Mouse (Mus musculus) stomach, postnatal 0 days (tissue): ENCODE measurements around the gene Gpank1.

Experiments
- CTCF ChIP-seq: IDR thresholded peaks from 2 replicates; pipeline ENCODE4 v1.5.1; 2016; ENCODE audit warnings: antibody characterized with exemption, low read depth, mild to moderate bottlenecking, moderate library complexity
- EP300 ChIP-seq: optimal IDR thresholded peaks from 2 replicates; pipeline ENCODE3; 2016; ENCODE audit warnings: antibody characterized with exemption

DNA sequence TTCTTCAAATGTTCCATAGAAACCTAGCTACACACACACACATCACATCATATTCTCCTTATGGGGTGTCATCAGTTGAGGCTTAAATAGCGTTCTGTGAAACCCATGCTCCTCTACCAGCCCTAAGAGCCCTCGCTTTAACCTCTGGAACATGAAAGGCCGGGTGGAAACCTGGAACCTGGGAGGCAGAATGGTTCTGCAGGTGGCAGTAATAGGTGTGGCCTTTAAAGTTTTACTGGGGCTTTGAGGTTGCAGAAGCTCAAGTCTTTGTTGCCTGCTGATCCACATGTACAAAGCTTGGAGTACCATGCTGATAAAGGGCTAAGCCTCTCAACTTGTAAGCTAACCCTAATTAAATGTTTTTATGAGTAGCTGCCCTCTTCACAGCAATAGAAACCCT is 26.1 kb downstream of the Gpank1 start:
- TF ChIP-seq EP300 (no peak), CTCF (no peak)
